Mouse (Mus musculus) midbrain, postnatal 0 days (tissue): ENCODE results near the gene Sstr2. TPM values are rescaled to one million over a fixed set of nuclear protein-coding genes. Genes with fewer than 3 reads are reported as not detected.

Experiments used
- ATAC-seq: fragments of 200-750 bp; cut with Nextera tagmentation; 2 replicates; pipeline ENCODE4 v1.8.0; 2017; ENCODE audit warnings: moderate number of reproducible peaks, mild to moderate bottlenecking, moderate TSS enrichment, moderate library complexity; ENCODE audit not compliant: low FRiP score
- DNase-seq: peaks from one replicate; pipeline ENCODE4 v3.0.0-alpha.2; 2015; ENCODE audit warnings: low spot score
- H3K27ac ChIP-seq: fragments of 300-500 bp; sonication (generic); 2 replicates; pipeline ENCODE4 v1.5.1; 2014; ENCODE audit warnings: low read depth, mild to moderate bottlenecking, low read length, mixed read lengths
- H3K27me3 ChIP-seq: fragments of 300-500 bp; sonication (generic); 2 replicates; pipeline ENCODE4 v1.6.1; 2014; ENCODE audit warnings: low read length, control low read depth, mixed read lengths; ENCODE audit not compliant: insufficient read depth
- H3K36me3 ChIP-seq: fragments of 300-500 bp; sonication (generic); 2 replicates; pipeline ENCODE4 v1.6.1; 2014; ENCODE audit warnings: low read length, control low read depth, mixed read lengths; ENCODE audit not compliant: insufficient read depth
- H3K4me1 ChIP-seq: fragments of 300-500 bp; sonication (generic); 2 replicates; pipeline ENCODE4 v1.6.1; 2014; ENCODE audit warnings: mild to moderate bottlenecking, control low read depth, antibody characterized with exemption, low read length, mixed read lengths; ENCODE audit not compliant: insufficient read depth
- H3K4me2 ChIP-seq: fragments of 300-500 bp; sonication (generic); 2 replicates; pipeline ENCODE4 v1.6.1; 2014; ENCODE audit warnings: low read depth, mild to moderate bottlenecking, low read length, mixed read lengths; ENCODE audit not compliant: poor library complexity, severe bottlenecking
- H3K4me3 ChIP-seq: fragments of 300-500 bp; sonication (generic); 2 replicates; pipeline ENCODE4 v1.5.1; 2014; ENCODE audit warnings: low read depth, mild to moderate bottlenecking, low read length, moderate library complexity
- H3K9ac ChIP-seq: fragments of 300-500 bp; sonication (generic); replicated peaks from 2 replicates; pipeline ENCODE4 v1.6.1; 2014; ENCODE audit warnings: mild to moderate bottlenecking, low read length, moderate library complexity, mixed read lengths; ENCODE audit not compliant: poor library complexity, severe bottlenecking
- H3K9me3 ChIP-seq: fragments of 300-500 bp; sonication (generic); 2 replicates; pipeline ENCODE4 v1.6.1; 2016; ENCODE audit warnings: low read length, control low read depth
- CTCF ChIP-seq: IDR thresholded peaks from 2 replicates; pipeline ENCODE4 v1.5.1; 2016; ENCODE audit warnings: antibody characterized with exemption, mild to moderate bottlenecking
- WGBS: fragments of 180-500 bp; shearing (Covaris S2); extraction: QIAGEN DNeasy Blood & Tissue Kit; methylation state at CpG from one replicate; pipeline ENCODE4 v1.1.7; 2014; 5-methylcytosine and 5-hydroxymethylcytosine counted together
- polyA plus RNA-seq: library from polyadenylated mRNA; unstranded; fragments of >200 nt; fragmentation: Nextera tagmentation; extraction: Ambion mirVana; gene quantifications from 2 replicates; pipeline ENCODE4 v1.2.1, GENCODE M21; 2015
- total RNA-seq: library from RNA; depleted of rRNA; stranded (reverse); fragments of >200 nt; gene quantifications from 2 replicates; pipeline ENCODE4 v1.2.3, GENCODE M21; 2014

The Sstr2 gene
- total and polyA plus RNA-seq, 2 experiments from 2014 or later = 8.8 to 26.3 TPM

DNA sequence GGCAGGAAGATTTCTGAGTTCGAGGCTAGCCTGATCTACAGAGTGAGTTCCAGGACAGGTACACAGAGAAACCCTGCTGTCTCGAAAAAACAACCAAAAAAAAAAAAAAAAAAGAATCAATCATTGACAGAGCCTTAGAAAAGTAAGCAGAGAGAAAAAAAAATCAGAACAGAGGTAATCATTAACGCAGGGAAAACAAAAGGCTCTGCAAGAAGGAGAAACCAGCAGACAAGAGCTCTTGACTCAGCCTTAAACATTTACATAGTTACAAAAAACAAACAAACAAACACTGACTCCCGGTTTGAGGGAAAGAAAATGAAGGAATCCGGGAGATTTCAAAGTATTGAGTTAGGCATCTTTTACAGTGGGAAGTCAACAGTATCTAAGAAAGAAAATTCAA is 9.6 kb upstream of the Sstr2 start:
- no peak for TF ChIP-seq CTCF
- no peak overlapping the region for H3K9ac ChIP-seq
- DNase-seq (no peak), ATAC-seq (no peak)
- no peak overlapping the region for H3K4me3 ChIP-seq
- H3K27me3 ChIP-seq = no peaks in the 10 kb centered on the region
- H3K4me2 ChIP-seq = no peak overlapping the region
- H3K9me3 ChIP-seq = no peaks in the 10 kb centered on the region
- H3K27ac ChIP-seq = no peak overlapping the region
- no peaks in the 10 kb centered on the region for H3K36me3 ChIP-seq
- no peaks in the 10 kb centered on the region for H3K4me1 ChIP-seq
- 85% methylated on average over 5 of the region's 5 CpGs for WGBS

DNA sequence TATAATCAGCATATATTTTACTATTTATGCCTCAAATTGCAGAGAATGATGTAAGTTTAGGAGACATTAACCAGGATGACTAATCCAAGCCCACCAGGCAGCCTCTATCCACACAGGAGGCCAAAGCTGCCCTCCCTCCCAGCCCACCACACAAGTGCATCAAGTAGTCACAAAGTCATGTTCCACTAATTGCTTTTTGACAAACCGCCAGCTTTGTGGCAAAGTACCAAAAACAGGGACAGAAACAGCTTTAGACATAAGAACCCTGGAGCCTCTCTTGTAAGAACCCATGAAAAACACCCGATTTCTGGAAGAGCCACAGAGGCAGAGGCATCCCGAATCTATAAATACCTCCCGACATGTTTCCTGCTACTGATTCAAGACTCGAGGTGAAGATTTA is 8.9 kb upstream of the Sstr2 start:
- DNase-seq (peak; percentile 71), ATAC-seq (no peak)
- H3K36me3 ChIP-seq = no peaks in the 10 kb centered on the region
- 80% methylated on average over 5 of the region's 5 CpGs for WGBS
- H3K4me3 ChIP-seq = no peak overlapping the region
- H3K9ac ChIP-seq = no peak overlapping the region
- no peaks in the 10 kb centered on the region for H3K27me3 ChIP-seq
- no peak overlapping the region for H3K4me2 ChIP-seq
- no peaks in the 10 kb centered on the region for H3K9me3 ChIP-seq
- H3K27ac ChIP-seq = no peak overlapping the region
- no peak for TF ChIP-seq CTCF
- no peaks in the 10 kb centered on the region for H3K4me1 ChIP-seq

DNA sequence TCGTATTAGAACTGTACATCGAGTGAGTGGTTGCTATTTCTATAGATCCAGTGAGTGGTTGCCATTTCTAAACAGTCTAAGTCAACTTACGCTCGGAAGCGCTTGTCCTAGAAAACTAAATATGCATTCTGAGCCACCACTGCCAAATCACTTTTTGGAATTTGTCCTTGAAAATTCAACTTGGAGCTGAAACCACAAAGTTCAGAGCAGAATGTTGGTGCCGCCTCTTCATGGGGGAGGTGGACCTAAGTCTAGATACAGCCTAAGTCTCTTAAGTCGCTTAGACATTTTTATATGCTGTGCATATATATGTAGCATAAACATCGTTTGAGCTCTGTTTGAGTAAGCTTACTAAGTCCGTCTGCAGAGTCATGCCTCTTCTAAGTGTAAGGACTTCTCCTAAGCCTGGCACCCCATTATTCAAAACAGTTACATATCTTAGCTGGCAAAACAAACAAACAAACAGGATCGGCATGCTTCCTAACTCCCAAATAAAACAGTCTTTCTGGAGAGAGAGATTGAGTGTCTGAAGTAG is 8.0 kb upstream of the Sstr2 start:
- H3K27ac ChIP-seq = no peak overlapping the region
- no peak for TF ChIP-seq CTCF
- ATAC-seq = no peak

GRCm38 (mm10) chr11:113611664-113612611 is 7.2 kb upstream of the Sstr2 start:
- H3K36me3 ChIP-seq = no peaks in the 10 kb centered on the region
- no peak overlapping the region for H3K27ac ChIP-seq
- peak; percentile 82 for DNase-seq
- TF ChIP-seq CTCF = peak; percentile 75
- peak; percentile 65 for ATAC-seq
- H3K9ac ChIP-seq = no peak overlapping the region
- 14% methylated on average over 24 of the region's 24 CpGs for WGBS
- no peak overlapping the region for H3K4me3 ChIP-seq
- no peaks in the 10 kb centered on the region for H3K4me1 ChIP-seq
- peak overlapping the region; percentile 12; the same call in 1 of the 2 replicates for H3K4me2 ChIP-seq
- H3K9me3 ChIP-seq = no peaks in the 10 kb centered on the region
- H3K27me3 ChIP-seq = no peaks in the 10 kb centered on the region

More for the DNA sequence above, 8.0 kb upstream of the Sstr2 start:
- H3K4me2 ChIP-seq = no peak overlapping the region
- H3K27me3 ChIP-seq = no peaks in the 10 kb centered on the region
- H3K9me3 ChIP-seq = no peaks in the 10 kb centered on the region
- WGBS = 87% methylated on average over 10 of the region's 10 CpGs
- H3K36me3 ChIP-seq = no peaks in the 10 kb centered on the region
- no peak overlapping the region for H3K9ac ChIP-seq
- DNase-seq = no peak
- H3K4me1 ChIP-seq = no peaks in the 10 kb centered on the region
- no peak overlapping the region for H3K4me3 ChIP-seq

DNA sequence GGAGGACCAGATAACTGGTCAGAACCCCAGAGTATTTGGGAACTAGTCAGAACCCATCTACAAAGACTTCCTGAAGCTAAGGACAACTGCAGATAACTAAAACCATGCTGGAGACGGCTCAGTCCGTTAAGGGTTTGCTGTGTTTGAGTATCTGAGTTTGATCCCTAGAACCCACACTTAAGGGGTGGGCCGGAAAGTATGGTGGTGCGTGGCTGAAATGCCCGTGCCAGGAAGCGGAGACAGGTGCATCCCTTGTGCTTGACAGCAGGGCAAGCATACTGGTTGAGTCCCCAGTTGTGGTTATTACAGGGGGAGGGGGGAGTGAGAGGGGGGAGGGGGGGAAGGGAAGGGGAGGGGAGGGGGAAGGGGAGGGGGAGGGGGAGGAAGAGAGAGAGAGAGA is 4.7 kb upstream of the Sstr2 start:
- no peak for DNase-seq

More for the DNA sequence above, 4.7 kb upstream of the Sstr2 start:
- H3K9ac ChIP-seq = no peak overlapping the region
- no peak for ATAC-seq
- H3K27ac ChIP-seq = no peak overlapping the region
- no peaks in the 10 kb centered on the region for H3K9me3 ChIP-seq
- no peaks in the 10 kb centered on the region for H3K27me3 ChIP-seq
- no peaks in the 10 kb centered on the region for H3K36me3 ChIP-seq
- no peak overlapping the region for H3K4me2 ChIP-seq
- WGBS = 79% methylated on average over 6 of the region's 6 CpGs
- TF ChIP-seq CTCF = no peak
- H3K4me1 ChIP-seq = peaks cover 3% of the 10 kb centered on the region; the same call in 1 of the 2 replicates
- no peak overlapping the region for H3K4me3 ChIP-seq
